Mouse (Mus musculus) MEL (cell line): ENCODE results near the gene Sdc3.

ENCODE experiments used
- POLR2AphosphoS5 ChIP-seq: IDR thresholded peaks from 2 replicates; pipeline ENCODE4 v1.6.1; 2012; ENCODE audit warnings: low read depth, borderline replicate concordance, mild to moderate bottlenecking, inconsistent platforms, low read length, moderate library complexity, mixed read lengths
- USF2 ChIP-seq, 2 experiments: IDR thresholded peaks; 2 replicates each; pipeline ENCODE4 v1.6.1; 2011 to 2012; ENCODE audit warnings: improper control_type of control experiment in 2 of 2, low read length in 2 of 2, borderline replicate concordance in 1 of 2, inconsistent platforms in 1 of 2, low read depth in 1 of 2, mild to moderate bottlenecking in 1 of 2; ENCODE audit not compliant: insufficient read depth in 1 of 2

DNA sequence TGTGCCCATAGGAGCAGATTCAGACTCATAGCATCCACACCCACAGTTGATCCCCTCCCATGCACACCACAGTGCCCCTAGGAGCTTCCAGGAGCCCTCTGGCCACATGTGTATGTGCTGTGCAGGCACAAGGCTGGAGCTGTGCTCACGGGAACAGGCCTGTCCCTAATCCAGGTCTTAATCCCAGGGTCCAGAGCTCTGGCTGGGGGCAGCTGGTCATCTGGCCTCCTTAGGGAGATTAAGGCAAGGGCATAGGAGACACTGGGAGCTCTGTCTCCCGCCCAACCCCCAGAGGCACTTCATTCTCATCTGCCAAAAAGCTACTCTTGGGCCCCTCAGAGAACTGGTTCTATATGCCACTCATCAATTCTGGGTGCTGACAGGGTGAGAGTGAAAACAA lies 11.3 kb downstream of the Sdc3 start:
- TF ChIP-seq USF2 (IDR thresholded peaks at IDR 0.05; ENCODE audit: borderline replicate concordance in 1 of 2, insufficient read depth in 1 of 2, low read depth in 1 of 2, low read length in 2 of 2) (no peak), POLR2AphosphoS5 (no peak)
